ENCODE assay signal across 13 mouse cellular contexts in the genomic region with DNA sequence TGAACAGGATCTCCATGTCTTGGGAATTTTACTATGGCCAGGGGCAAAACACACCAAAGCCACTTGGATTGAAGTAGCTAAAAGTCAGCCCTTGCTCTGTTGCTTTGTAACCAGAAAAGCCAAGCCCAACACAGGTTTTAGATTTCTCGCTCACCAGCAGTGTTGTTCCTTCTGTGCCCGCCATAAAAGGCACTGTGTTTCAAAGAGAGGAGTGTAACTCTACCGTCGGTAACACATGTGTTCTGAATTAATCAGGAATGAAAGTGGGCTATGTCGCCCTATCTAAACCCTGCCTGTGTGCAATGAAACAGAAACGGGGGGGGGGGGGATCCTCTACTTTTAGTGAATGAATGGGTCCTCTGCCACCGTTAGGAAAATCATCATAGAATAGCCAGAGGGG.
DNase-seq lines count a peak whose midpoint lies in the region; ATAC-seq and TF ChIP-seq lines count a peak whose summit lies in the region.
"Had no signal": no experiment of that assay in that cellular context is flagged by ENCODE, and none has a peak within 500 bp of the region (broad histone marks: within the 10 kb centered on the region; RNA-seq: fewer than 3 reads in every experiment).

No protein-coding gene starts in this region.

- H3K79me2 ChIP-seq in heart, adult 2 months (replicated peaks; ENCODE audit: control insufficient read depth, insufficient read depth, low read length): peaks cover 1% of the 10 kb centered on the region; the same call in 1 of the 2 replicates

- no peak for DNase-seq in heart, postnatal 0 days (ENCODE audit: low spot score)
- DNase-seq in heart, adult 2 months: no peak
- DNase-seq in forelimb bud, embryonic 11.5 days (ENCODE audit: low read depth, low spot score): peak; percentile 84
- DNase-seq in left cerebral cortex, adult 18-20 months (ENCODE audit: low spot score in 2 of 2): no peak
- no peak for DNase-seq in thymus, postnatal 14 days
- DNase-seq: cerebellum, adult 8-10 months; gastrocnemius, postnatal 25 days; kidney, adult 11 months; right cerebral cortex, adult 18-20 months had no signal

- no peaks in the 10 kb centered on the region for H3K27me3 ChIP-seq in heart, postnatal 0 days (ENCODE audit: control insufficient read depth, insufficient read depth, low read length)
- H3K27me3 ChIP-seq in heart, adult 2 months (ENCODE audit: control insufficient read depth, insufficient read depth, low read length): no peaks in the 10 kb centered on the region
- no peaks in the 10 kb centered on the region for H3K27me3 ChIP-seq in neural tube, embryonic 13.5 days
- no peaks in the 10 kb centered on the region for H3K27me3 ChIP-seq in neural tube, embryonic 15.5 days (replicated peaks)

- no peak for TF ChIP-seq CTCF in heart, postnatal 0 days (IDR thresholded peaks at IDR 0.05; ENCODE audit: low read depth)
- TF ChIP-seq CTCF in heart, adult 2 months (IDR thresholded peaks at IDR 0.05): no peak

- peaks cover 8% of the 10 kb centered on the region; the same call in 1 of the 2 replicates for H3K4me1 ChIP-seq in heart, postnatal 0 days (ENCODE audit: control insufficient read depth, insufficient read depth)
- H3K4me1 ChIP-seq in heart, adult 2 months (ENCODE audit: control insufficient read depth, insufficient read depth, low read length): peaks cover 15% of the 10 kb centered on the region
- peaks cover 56% of the 10 kb centered on the region for H3K4me1 ChIP-seq in neural tube, embryonic 13.5 days (replicated peaks)
- peaks cover 29% of the 10 kb centered on the region for H3K4me1 ChIP-seq in neural tube, embryonic 15.5 days

- no peaks in the 10 kb centered on the region for H3K36me3 ChIP-seq in heart, postnatal 0 days (replicated peaks; ENCODE audit: control insufficient read depth, insufficient read depth, low read length)
- peaks cover 13% of the 10 kb centered on the region; the same call in 1 of the 2 replicates for H3K36me3 ChIP-seq in heart, adult 2 months (ENCODE audit: control insufficient read depth, insufficient read depth, low read length)
- H3K36me3 ChIP-seq in neural tube, embryonic 13.5 days: no peaks in the 10 kb centered on the region
- no peaks in the 10 kb centered on the region for H3K36me3 ChIP-seq in neural tube, embryonic 15.5 days
- H3K36me3 ChIP-seq: liver, embryonic 12.5 days had no signal

- no peak for TF ChIP-seq POLR2A in heart, adult 2 months (IDR thresholded peaks at IDR 0.05; ENCODE audit: insufficient read depth, low read depth, low read length)

- H3K9me3 ChIP-seq in heart, postnatal 0 days (replicated peaks; ENCODE audit: control insufficient read depth, low read length): no peaks in the 10 kb centered on the region
- no peaks in the 10 kb centered on the region for H3K9me3 ChIP-seq in neural tube, embryonic 13.5 days
- H3K9me3 ChIP-seq in neural tube, embryonic 15.5 days (replicated peaks): no peaks in the 10 kb centered on the region
- H3K9me3 ChIP-seq: liver, embryonic 12.5 days had no signal

- 32% methylated on average over 7 of the region's 7 CpGs for WGBS in heart, postnatal 0 days
- 60% methylated on average over 7 of the region's 7 CpGs for WGBS in heart, adult 2 months
- 30% methylated on average over 7 of the region's 7 CpGs for WGBS in neural tube, embryonic 13.5 days
- 31% methylated on average over 7 of the region's 7 CpGs for WGBS in neural tube, embryonic 15.5 days

- ATAC-seq in heart, postnatal 0 days (ENCODE audit: insufficient read depth, low read depth): no peak
- no peak for ATAC-seq in neural tube, embryonic 13.5 days (ENCODE audit: low read depth)
- ATAC-seq in neural tube, embryonic 15.5 days (ENCODE audit: low FRiP score): no peak
- ATAC-seq: forebrain, embryonic 14.5 days; liver, embryonic 12.5 days had no signal

- H3K27ac ChIP-seq in heart, postnatal 0 days (ENCODE audit: low read depth): 0 out of 2 replicates have a peak overlapping the region, but pooled peaks have one; percentile 34
- no peak overlapping the region for H3K27ac ChIP-seq in heart, adult 2 months
- H3K27ac ChIP-seq in neural tube, embryonic 13.5 days (replicated peaks): peak overlapping the region; percentile 38
- no peak overlapping the region; the same call in 1 of the 2 replicates for H3K27ac ChIP-seq in neural tube, embryonic 15.5 days (replicated peaks)
- H3K27ac ChIP-seq: liver, embryonic 12.5 days had no signal

- intact Hi-C loops in heart, adult 2 months (cut with DNase I): no loop called here

- H3K9ac ChIP-seq in heart, postnatal 0 days (replicated peaks; ENCODE audit: low read depth, low read length): no peak overlapping the region
- no peak overlapping the region for H3K9ac ChIP-seq in heart, adult 2 months (ENCODE audit: low read depth, low read length)
- H3K9ac ChIP-seq in neural tube, embryonic 13.5 days: no peak overlapping the region
- H3K9ac ChIP-seq in neural tube, embryonic 15.5 days (replicated peaks): no peak overlapping the region
- H3K9ac ChIP-seq: liver, embryonic 12.5 days had no signal

- H3K4me3 ChIP-seq in heart, postnatal 0 days (ENCODE audit: low read depth, low read length): no peak overlapping the region
- no peak overlapping the region for H3K4me3 ChIP-seq in heart, adult 2 months
- no peak overlapping the region for H3K4me3 ChIP-seq in neural tube, embryonic 13.5 days
- no peak overlapping the region for H3K4me3 ChIP-seq in neural tube, embryonic 15.5 days (replicated peaks)
- H3K4me3 ChIP-seq: liver, embryonic 12.5 days had no signal

- no peak for TF ChIP-seq EP300 in heart, postnatal 0 days (IDR thresholded peaks at IDR 0.05; ENCODE audit: low read depth)
- TF ChIP-seq EP300 in heart, adult 2 months (IDR thresholded peaks at IDR 0.05; ENCODE audit: insufficient read depth, low read depth, low read length): no peak

- H3K4me2 ChIP-seq in heart, postnatal 0 days (ENCODE audit: low read depth, low read length): no peak overlapping the region
- H3K4me2 ChIP-seq in neural tube, embryonic 13.5 days: no peak overlapping the region
- no peak overlapping the region for H3K4me2 ChIP-seq in neural tube, embryonic 15.5 days
- H3K4me2 ChIP-seq: liver, embryonic 12.5 days had no signal

Comparison
In these comparisons a context has a peak if more than half of its experiments do, and no peak if none do; other contexts are left out.
1. H3K27ac ChIP-seq: peak in heart, postnatal 0 days (single experiment) and neural tube, embryonic 13.5 days (single experiment); none in heart, adult 2 months (single experiment) and neural tube, embryonic 15.5 days (single experiment).